Mouse (Mus musculus) cerebellum, adult 11-12 months (tissue): ENCODE data around the gene Chp1.
A peak's percentile ranks its signal among the peaks of the same experiment; 100 is the strongest.
"Not testable (repeated sequence)": the region's sequence is repeated elsewhere in the genome, so short reads cannot be mapped to it uniquely, and the experiment has no call there.

ENCODE experiments used
- DNase-seq: peaks from one replicate; pipeline ENCODE4 v3.0.0; 2022

Chp1 gene

GRCm38 (mm10) chr2:119547522-119548370 is at the start of gene Chp1, which contains the start of gene Exd1:
Chp1 (plus strand) TSS chr2:119547697.
Exd1 (minus strand) TSS chr2:119547627.
- DNase-seq, result peak; percentile 98

GRCm38 (mm10) chr2:119498859-119499258 is 48.6 kb upstream of the Chp1 start:
- DNase-seq, result no peak

DNA sequence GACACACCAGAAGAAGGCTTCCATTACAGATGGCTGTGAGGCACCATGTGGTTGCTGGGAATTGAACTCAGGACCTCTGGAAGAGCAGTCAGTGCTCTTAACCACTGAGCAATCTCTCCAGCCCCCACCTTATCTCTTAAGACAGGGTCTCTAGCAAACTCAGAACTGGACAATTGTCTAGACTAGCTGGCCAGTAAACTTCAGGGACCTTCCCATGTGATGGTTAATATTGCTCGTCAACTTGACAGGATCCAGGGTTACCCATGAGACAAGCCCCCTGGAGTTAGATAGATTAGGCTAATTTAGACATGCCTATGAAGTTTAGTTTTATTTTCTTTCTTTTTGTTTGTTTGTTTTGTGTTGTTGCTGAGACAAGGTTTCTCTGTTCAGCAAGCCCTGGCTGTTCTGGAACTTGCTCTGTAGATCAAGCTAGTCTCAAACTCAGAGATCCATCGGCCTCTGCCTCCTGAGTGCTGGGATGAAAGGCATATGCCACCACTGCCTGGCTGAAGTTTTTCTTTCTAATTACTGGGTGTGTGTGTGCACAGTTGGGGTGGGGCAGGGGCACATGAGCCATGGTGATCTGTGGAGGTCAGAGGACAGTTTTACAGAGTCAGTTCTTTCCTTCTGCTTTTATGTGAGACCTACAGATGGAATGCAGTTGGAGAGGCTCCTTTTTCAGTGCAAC is 46.4 kb upstream of the Chp1 start:
- DNase-seq, result no peak

DNA sequence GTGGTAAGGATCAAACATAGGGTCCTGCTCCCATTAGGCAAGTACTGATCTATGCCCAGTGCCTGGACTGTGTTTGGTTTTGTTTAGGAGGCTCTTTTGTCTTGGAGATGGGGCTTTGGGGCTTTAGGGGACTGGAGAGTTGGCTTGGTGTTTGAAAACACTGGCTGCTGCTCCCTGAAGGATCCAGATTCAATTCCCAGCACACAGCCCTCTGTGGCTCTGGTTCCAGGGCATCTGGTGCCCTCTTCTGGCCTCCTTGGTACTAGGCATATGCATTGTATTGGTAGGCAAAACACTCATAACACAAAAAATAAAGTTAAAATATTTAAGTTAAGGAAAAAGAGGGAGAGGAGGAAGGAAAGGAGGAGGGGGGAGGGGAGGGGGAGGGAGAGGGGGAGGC is 40.4 kb upstream of the Chp1 start:
- DNase-seq, result no peak

DNA sequence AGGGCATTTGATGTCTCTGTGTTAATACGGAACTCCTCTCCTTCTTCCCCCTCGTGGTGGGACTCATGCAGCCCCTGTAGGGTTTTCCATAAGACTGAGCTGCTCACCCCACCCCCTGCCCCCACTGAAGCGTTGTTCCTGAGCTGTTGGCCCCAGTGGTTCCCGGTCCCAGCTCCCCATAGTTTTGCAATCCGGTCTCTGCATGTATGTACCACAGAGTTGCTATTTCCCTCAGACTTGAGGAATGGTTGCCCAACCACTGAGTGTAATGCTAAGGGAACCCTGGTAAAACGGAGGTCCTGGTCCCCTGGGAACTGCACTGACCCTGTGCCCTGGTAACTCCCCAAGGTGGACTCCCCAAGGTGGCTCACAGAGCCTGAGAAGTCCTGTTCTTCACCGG is 39.0 kb upstream of the Chp1 start:
- DNase-seq, result not testable (repeated sequence)

DNA sequence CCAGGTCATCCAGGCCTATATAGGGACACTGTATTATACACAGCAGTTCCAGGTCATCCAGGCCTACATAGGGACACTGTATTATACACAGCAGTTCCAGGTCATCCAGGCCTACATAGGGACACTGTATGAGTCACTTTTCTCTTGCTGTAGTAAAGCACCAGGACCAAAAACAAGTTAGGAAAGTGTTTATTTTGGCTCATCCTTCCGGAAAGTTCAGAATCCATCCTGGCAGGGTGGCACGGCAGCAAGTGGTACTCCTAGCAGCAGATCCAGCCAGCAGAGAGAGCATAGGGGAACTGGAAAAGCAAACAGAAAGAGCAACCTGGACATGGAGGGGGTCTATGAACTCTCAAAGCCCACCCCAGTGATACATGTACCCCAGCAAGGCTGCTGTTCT is 36.6 kb upstream of the Chp1 start:
- DNase-seq, result no peak

GRCm38 (mm10) chr2:119512292-119512691 is 35.2 kb upstream of the Chp1 start:
- no peak for DNase-seq

DNA sequence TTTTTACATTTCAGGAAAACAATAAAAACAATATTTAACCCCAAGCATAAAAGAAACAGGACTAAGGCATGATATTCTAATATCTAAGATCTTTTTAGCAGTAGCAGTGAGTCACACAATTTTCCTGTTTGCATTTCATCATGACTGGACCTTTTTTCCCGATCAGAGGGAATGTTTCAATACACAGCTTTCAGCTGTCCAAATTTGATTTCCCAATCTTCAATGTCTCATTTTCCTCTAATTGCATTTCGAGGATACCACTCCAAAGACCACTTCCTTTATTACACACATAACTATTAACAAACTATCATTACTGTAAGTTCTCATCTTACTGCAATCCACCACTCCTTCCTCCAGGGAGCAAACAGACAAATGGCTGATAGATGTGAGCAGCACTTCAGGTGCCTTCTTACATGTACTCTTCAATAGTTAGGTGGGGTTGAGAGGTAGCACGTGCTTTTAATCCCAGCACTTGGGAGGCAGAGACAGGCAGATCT is 33.4 kb upstream of the Chp1 start:
- DNase-seq, result no peak

- no peak for DNase-seq
Measured at GRCm38 (mm10) chr2:119516811-119517210, 30.7 kb upstream of the Chp1 start.

- DNase-seq, result no peak
Measured at GRCm38 (mm10) chr2:119520550-119520949, 26.9 kb upstream of the Chp1 start.

GRCm38 (mm10) chr2:119523836-119524235 is 23.7 kb upstream of the Chp1 start:
- no peak for DNase-seq

DNA sequence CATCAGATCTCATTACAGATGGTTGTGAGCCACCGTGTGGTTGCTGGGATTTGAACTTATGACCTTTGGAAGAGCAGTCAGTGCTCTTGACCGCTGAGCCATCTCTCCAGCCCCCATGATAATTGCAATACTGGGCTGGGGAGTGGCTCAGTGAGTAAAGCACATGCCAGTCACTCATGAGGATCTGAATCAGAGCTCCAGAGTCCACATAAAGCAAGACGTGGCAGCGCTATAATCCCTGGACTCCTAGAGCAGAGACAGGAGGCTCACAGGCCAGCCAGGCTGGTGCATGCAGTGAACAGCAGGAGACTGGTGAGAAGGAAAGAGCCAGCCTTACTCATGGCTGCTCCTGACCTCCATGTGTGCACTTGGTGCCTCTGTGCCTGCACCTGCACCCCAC is 22.1 kb upstream of the Chp1 start:
- DNase-seq, result no peak

DNA sequence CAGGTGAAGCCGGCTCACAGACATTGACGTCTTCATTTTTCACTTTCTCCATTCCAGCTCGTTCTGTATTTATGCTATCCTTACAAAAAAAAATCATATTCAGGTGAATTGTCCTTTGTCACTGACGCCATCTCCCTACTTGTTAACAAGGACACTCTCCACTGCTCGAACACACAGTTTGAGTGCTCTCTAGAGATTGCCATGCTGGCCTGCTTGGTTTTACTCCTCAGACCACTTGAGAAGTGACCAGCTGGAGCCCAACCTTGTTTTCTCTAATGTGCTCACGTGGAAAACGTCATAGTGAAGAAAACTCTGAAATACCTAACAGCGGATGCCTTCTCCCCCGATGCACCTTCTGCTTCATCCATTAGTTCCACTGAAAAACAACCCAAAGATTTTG is 8.7 kb upstream of the Chp1 start:
- DNase-seq, result no peak

GRCm38 (mm10) chr2:119542106-119542505 is 5.4 kb upstream of the Chp1 start:
- no peak for DNase-seq

DNA sequence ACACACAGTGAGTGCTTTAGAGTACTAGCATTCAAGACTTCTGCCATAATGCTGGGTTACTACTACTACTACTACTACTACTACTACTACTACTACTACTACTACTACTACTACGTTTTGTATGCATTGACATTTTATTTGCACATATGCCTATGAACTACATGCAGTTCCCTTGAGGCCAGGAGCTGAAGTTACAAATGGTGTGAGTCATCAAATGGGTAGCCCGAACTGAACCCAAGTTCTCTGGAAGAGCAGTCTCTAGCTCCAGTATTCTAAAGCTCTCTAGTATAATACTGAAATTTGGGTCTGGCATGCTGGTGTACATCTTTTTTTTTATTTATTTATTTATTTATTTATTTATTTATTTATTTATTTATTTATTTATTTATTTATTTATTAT is 3.8 kb upstream of the Chp1 start:
- no peak for DNase-seq

GRCm38 (mm10) chr2:119546848-119547521 is 512 bp upstream of the Chp1 start:
- DNase-seq, result peak; percentile 67

DNA sequence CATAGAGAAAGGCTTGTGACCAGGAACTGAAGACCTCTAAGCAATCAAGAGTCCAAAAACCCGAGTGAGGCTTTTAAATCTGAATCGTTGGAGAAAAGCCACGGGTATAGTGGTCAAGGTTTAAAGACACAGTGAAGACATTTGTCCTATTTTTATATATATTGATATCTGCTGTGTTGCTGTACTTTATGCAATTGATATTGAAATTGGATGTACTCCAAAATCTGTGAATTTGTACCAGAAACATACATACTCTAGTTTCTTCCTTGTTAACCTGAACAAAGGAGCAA is 819 bp downstream of the Chp1 start:
- no peak for DNase-seq

GRCm38 (mm10) chr2:119548691-119549090 is 1.2 kb downstream of the Chp1 start:
- no peak for DNase-seq

- no peak for DNase-seq
Measured at GRCm38 (mm10) chr2:119549678-119550077, 2.2 kb downstream of the Chp1 start.

- no peak for DNase-seq
Measured at GRCm38 (mm10) chr2:119558039-119558438, 10.5 kb downstream of the Chp1 start.

- no peak for DNase-seq
Measured at GRCm38 (mm10) chr2:119558737-119559340, 11.3 kb downstream of the Chp1 start.

DNA sequence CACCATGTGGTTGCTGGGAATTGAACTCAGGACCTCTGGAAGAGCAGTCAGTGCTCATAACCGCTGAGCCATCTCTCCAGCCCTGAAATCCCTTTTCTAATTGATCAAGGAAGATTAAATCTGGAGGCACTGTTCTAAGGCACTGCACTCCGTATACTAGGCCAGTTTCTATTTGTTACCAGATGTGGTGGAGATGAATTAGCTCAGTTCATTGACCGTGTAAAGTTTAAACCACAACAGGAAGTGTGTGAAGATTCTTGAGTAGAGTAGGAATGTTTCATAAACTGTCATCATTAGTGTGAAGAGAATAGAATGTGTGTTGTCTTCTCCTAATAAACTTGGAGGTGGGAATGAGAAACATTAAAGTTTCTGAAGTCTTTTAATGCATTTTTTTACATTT is 14.3 kb downstream of the Chp1 start:
- no peak for DNase-seq

GRCm38 (mm10) chr2:119565284-119565683 is 17.8 kb downstream of the Chp1 start:
- no peak for DNase-seq
